Mouse (Mus musculus) heart, adult 2 months (tissue): ENCODE results near the gene Iqcj.

ENCODE experiments used
- CTCF ChIP-seq: fragments of 200-600 bp; IDR thresholded peaks from 2 replicates; pipeline ENCODE4 v1.8.1; 2022; ENCODE audit warnings: antibody characterized with exemption, mild to moderate bottlenecking, moderate library complexity
- EP300 ChIP-seq: fragments of 200-500 bp; IDR thresholded peaks from 2 replicates; pipeline ENCODE4 v1.6.1; 2011; ENCODE audit warnings: low read depth, low read length, control low read depth; ENCODE audit not compliant: insufficient read depth
- POLR2A ChIP-seq: fragments of 200-500 bp; IDR thresholded peaks from 2 replicates; pipeline ENCODE4 v1.6.1; 2011; ENCODE audit warnings: mild to moderate bottlenecking, low read depth, low read length, control low read depth; ENCODE audit not compliant: insufficient read depth

DNA sequence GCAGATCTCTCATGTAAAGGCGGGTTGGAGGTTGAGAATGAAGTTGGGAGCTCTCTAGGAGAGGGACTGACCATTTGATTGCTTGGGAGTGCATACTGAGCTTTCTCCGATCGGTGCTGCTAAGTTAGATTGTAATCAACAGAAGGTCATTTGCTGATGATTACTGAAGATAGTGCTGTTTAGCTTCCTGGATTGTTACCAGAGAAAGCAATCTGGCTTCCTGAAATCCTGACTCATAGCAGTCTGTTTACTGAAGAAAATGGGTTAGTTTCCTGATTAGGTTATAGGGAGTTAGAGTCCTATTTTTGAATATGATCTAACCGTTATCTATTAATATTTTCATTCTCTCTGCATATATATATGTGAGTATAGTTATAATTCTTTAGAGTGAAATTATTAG, 209.3 kb downstream of the Iqcj start:
- TF ChIP-seq CTCF = no peak
- no peak for TF ChIP-seq POLR2A
- no peak for TF ChIP-seq EP300
